Mouse (Mus musculus): ENCODE data around the gene Shprh. TPM values are rescaled to one million over a fixed set of nuclear protein-coding genes. Genes with fewer than 3 reads are reported as not detected.
"Not testable (repeated sequence)": the region's sequence is repeated elsewhere in the genome, so short reads cannot be mapped to it uniquely, and the experiment has no call there.

Shprh gene
- polyA plus RNA-seq, 1 experiment from 2014 or later, result 16.6 TPM

GRCm38 (mm10) chr10:11226442-11226841, 77.2 kb downstream of the Shprh start:
- no peak overlapping the region for H3K4me3 ChIP-seq (ENCODE audit: low read length)
- no peaks in the 10 kb centered on the region for H3K36me3 ChIP-seq (ENCODE audit: control insufficient read depth, insufficient read depth, low read length)
- no peak for ATAC-seq
- no peak overlapping the region for H3K4me2 ChIP-seq (ENCODE audit: low read length)
- WGBS, result 87% methylated on average over 3 of the region's 3 CpGs
- no peaks in the 10 kb centered on the region for H3K4me1 ChIP-seq (ENCODE audit: control insufficient read depth, insufficient read depth, low read depth, low read length)
- no peak overlapping the region for H3K9ac ChIP-seq (ENCODE audit: low read depth, low read length)
- no peak overlapping the region for H3K27ac ChIP-seq (ENCODE audit: low read depth, low read length)
- no peaks in the 10 kb centered on the region for H3K9me3 ChIP-seq (ENCODE audit: control insufficient read depth, low read length)
- no peaks in the 10 kb centered on the region for H3K27me3 ChIP-seq (replicated peaks; ENCODE audit: control insufficient read depth, insufficient read depth, low read length)

- Histone ChIP-seq H3K9ac (ENCODE audit: low read depth, low read length) (no peak overlapping the region), H3K4me1 (ENCODE audit: control insufficient read depth, insufficient read depth, low read depth, low read length) (no peaks in the 10 kb centered on the region), H3K9me3 (ENCODE audit: control insufficient read depth, low read length) (no peaks in the 10 kb centered on the region), H3K36me3 (ENCODE audit: control insufficient read depth, insufficient read depth, low read length) (no peaks in the 10 kb centered on the region), H3K4me2 (ENCODE audit: low read length) (no peak overlapping the region), H3K27ac (ENCODE audit: low read depth, low read length) (no peak overlapping the region), H3K4me3 (ENCODE audit: low read length) (no peak overlapping the region), H3K27me3 (replicated peaks; ENCODE audit: control insufficient read depth, insufficient read depth, low read length) (no peaks in the 10 kb centered on the region)
- WGBS, result 45% methylated on average over 6 of the region's 6 CpGs
- no peak for ATAC-seq
Observed at GRCm38 (mm10) chr10:11229545-11230178, 80.4 kb downstream of the Shprh start.

- no peaks in the 10 kb centered on the region for H3K4me1 ChIP-seq (ENCODE audit: control insufficient read depth, insufficient read depth, low read depth, low read length)
- no peak overlapping the region for H3K27ac ChIP-seq (ENCODE audit: low read depth, low read length)
- H3K9ac ChIP-seq (ENCODE audit: low read depth, low read length), result no peak overlapping the region
- H3K36me3 ChIP-seq (ENCODE audit: control insufficient read depth, insufficient read depth, low read length), result no peaks in the 10 kb centered on the region
- ATAC-seq, result no peak
- 82% methylated on average over 3 of the region's 3 CpGs for WGBS
- H3K4me3 ChIP-seq (ENCODE audit: low read length), result no peak overlapping the region
- H3K9me3 ChIP-seq (ENCODE audit: control insufficient read depth, low read length), result no peaks in the 10 kb centered on the region
- H3K4me2 ChIP-seq (ENCODE audit: low read length), result no peak overlapping the region
- H3K27me3 ChIP-seq (replicated peaks; ENCODE audit: control insufficient read depth, insufficient read depth, low read length), result no peaks in the 10 kb centered on the region
Observed at GRCm38 (mm10) chr10:11233208-11233607, 84.0 kb downstream of the Shprh start.

GRCm38 (mm10) chr10:11242988-11243387, 93.8 kb downstream of the Shprh start:
- not testable (repeated sequence) for H3K27me3 ChIP-seq (replicated peaks; ENCODE audit: control insufficient read depth, insufficient read depth, low read length); H3K4me2 ChIP-seq (ENCODE audit: low read length); ATAC-seq; H3K36me3 ChIP-seq (ENCODE audit: control insufficient read depth, insufficient read depth, low read length); H3K9ac ChIP-seq (ENCODE audit: low read depth, low read length); H3K9me3 ChIP-seq (ENCODE audit: control insufficient read depth, low read length); H3K27ac ChIP-seq (ENCODE audit: low read depth, low read length); H3K4me1 ChIP-seq (ENCODE audit: control insufficient read depth, insufficient read depth, low read depth, low read length); H3K4me3 ChIP-seq (ENCODE audit: low read length)
- WGBS, result 53% methylated on average over 3 of the region's 3 CpGs

DNA sequence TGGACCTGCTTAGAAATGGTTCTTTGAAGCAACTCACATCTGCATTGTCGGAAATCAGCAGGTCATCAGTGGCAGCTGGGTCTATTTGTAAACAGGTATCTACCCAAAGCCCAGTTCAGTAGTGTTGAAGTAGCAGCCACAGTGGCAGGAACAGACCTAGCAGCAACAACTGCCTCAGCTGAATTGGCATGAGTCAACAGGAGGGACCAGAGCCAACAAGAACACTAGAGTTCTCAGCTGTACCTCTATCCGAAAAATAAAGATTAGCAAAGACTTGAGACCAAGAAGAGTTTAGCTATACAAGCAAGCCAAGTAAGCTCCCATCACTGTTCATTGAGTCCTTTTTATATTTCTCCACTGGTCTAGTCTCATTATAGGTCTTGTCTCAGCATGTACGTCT, 99.0 kb downstream of the Shprh start:
- Histone ChIP-seq H3K4me2 (ENCODE audit: low read length) (no peak overlapping the region), H3K9me3 (ENCODE audit: control insufficient read depth, low read length) (no peaks in the 10 kb centered on the region), H3K36me3 (ENCODE audit: control insufficient read depth, insufficient read depth, low read length) (no peaks in the 10 kb centered on the region), H3K9ac (ENCODE audit: low read depth, low read length) (no peak overlapping the region), H3K4me1 (ENCODE audit: control insufficient read depth, insufficient read depth, low read depth, low read length) (no peaks in the 10 kb centered on the region), H3K27me3 (replicated peaks; ENCODE audit: control insufficient read depth, insufficient read depth, low read length) (no peaks in the 10 kb centered on the region), H3K4me3 (ENCODE audit: low read length) (no peak overlapping the region), H3K27ac (ENCODE audit: low read depth, low read length) (no peak overlapping the region)
- ATAC-seq, result no peak
- 90% methylated on average over 3 of the region's 3 CpGs for WGBS

DNA sequence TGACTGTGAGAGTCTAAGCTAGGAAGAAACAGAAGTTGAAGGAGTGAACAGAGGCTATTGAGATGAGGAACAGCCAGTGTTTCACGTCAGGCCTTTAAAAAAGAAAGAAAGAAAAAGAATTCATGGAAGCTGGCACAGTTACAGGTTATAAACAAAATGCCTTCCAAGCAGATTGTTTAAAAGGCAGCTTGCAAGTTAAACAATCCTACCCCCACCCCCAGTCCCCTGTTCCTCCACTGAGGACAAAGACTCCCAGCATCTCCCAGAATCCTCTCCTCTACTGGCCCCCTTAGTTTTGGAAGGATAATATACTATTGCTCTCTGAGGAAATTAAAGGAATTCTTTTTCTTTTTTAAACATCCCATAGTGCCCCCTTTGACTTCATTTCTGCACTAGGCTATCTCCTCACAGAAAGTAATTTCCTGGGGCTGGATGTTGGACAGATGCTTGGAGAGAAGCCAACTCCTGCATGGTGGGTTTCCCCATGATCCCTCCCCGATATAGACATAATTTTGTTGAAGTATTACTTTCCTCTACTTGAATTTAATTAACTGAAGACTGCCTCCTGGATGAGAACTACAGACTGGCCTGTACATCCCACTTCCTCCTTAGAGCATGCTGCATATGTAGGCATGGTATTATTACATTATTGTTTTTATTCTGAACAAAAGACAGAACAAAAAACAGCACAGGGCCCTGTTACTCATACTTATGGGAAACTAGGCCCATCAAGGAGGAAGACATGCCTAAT, 101.2 kb downstream of the Shprh start:
- H3K27me3 ChIP-seq (replicated peaks; ENCODE audit: control insufficient read depth, insufficient read depth, low read length), result no peaks in the 10 kb centered on the region
- H3K9ac ChIP-seq (ENCODE audit: low read depth, low read length), result no peak overlapping the region
- H3K4me2 ChIP-seq (ENCODE audit: low read length), result no peak overlapping the region
- no peak overlapping the region for H3K4me3 ChIP-seq (ENCODE audit: low read length)
- no peaks in the 10 kb centered on the region for H3K36me3 ChIP-seq (ENCODE audit: control insufficient read depth, insufficient read depth, low read length)
- no peaks in the 10 kb centered on the region for H3K4me1 ChIP-seq (ENCODE audit: control insufficient read depth, insufficient read depth, low read depth, low read length)
- ATAC-seq, result peak; percentile 45; the same call in 1 of the 2 replicates
- H3K27ac ChIP-seq (ENCODE audit: low read depth, low read length), result no peak overlapping the region
- 38% methylated on average over 2 of the region's 2 CpGs for WGBS
- H3K9me3 ChIP-seq (ENCODE audit: control insufficient read depth, low read length), result no peaks in the 10 kb centered on the region

DNA sequence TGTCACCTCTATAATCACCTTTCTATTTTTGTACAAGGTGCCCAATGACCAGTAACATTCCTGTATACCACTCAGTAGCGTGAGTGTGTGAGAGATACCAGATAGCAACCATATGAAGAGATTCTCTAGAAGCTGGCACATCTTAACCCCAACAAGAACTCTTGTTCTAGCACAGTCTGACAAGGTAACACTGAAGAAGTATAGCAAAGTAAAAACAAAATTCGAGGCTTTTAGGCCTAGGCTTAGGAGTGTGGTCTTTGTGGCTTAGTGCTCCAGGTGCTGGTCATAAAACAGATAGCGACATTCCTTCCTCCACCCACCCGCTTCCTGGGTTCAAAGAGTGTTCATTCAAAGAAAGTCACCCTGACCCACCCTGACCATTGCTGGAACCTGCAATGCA, 104.4 kb downstream of the Shprh start:
- not testable (repeated sequence) for H3K27ac ChIP-seq (ENCODE audit: low read depth, low read length); H3K9me3 ChIP-seq (ENCODE audit: control insufficient read depth, low read length); H3K4me2 ChIP-seq (ENCODE audit: low read length); H3K4me1 ChIP-seq (ENCODE audit: control insufficient read depth, insufficient read depth, low read depth, low read length); H3K4me3 ChIP-seq (ENCODE audit: low read length); H3K36me3 ChIP-seq (ENCODE audit: control insufficient read depth, insufficient read depth, low read length); H3K9ac ChIP-seq (ENCODE audit: low read depth, low read length); H3K27me3 ChIP-seq (replicated peaks; ENCODE audit: control insufficient read depth, insufficient read depth, low read length); ATAC-seq
- WGBS, result 81% methylated on average over 3 of the region's 4 CpGs

DNA sequence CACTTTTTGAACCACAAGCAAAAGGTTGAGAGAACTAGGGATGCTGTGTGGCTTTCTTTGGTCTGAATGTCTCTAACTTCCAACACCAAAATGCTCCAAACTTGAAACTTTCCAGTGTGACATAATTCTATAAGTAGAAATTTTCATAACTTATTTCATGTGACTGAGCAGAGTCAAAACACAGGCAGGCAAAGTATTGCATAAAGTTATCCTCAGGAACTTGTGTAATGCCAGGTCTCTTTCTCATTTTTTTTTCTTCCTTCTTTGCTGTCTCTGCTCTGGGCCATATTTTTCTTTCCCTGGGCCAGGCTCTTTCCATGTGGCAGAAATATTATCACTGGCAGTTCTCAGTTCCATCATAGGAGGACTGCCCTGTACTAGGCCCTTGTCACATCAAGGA, 110.9 kb downstream of the Shprh start:
- H3K9me3 ChIP-seq (ENCODE audit: control insufficient read depth, low read length), result no peaks in the 10 kb centered on the region
- H3K4me2 ChIP-seq (ENCODE audit: low read length), result no peak overlapping the region
- no peaks in the 10 kb centered on the region for H3K27me3 ChIP-seq (replicated peaks; ENCODE audit: control insufficient read depth, insufficient read depth, low read length)
- H3K36me3 ChIP-seq (ENCODE audit: control insufficient read depth, insufficient read depth, low read length), result no peaks in the 10 kb centered on the region
- H3K9ac ChIP-seq (ENCODE audit: low read depth, low read length), result no peak overlapping the region
- no peak overlapping the region for H3K27ac ChIP-seq (ENCODE audit: low read depth, low read length)
- H3K4me1 ChIP-seq (ENCODE audit: control insufficient read depth, insufficient read depth, low read depth, low read length), result no peaks in the 10 kb centered on the region
- no peak for ATAC-seq
- no peak overlapping the region for H3K4me3 ChIP-seq (ENCODE audit: low read length)

GRCm38 (mm10) chr10:11262292-11262691, 113.1 kb downstream of the Shprh start:
- H3K27me3 ChIP-seq (replicated peaks; ENCODE audit: control insufficient read depth, insufficient read depth, low read length); H3K27ac ChIP-seq (ENCODE audit: low read depth, low read length); ATAC-seq; H3K4me1 ChIP-seq (ENCODE audit: control insufficient read depth, insufficient read depth, low read depth, low read length); H3K4me3 ChIP-seq (ENCODE audit: low read length); H3K4me2 ChIP-seq (ENCODE audit: low read length); H3K9me3 ChIP-seq (ENCODE audit: control insufficient read depth, low read length); H3K36me3 ChIP-seq (ENCODE audit: control insufficient read depth, insufficient read depth, low read length); H3K9ac ChIP-seq (ENCODE audit: low read depth, low read length): not testable (repeated sequence)
- 84% methylated on average over 2 of the region's 2 CpGs for WGBS

Data from hindbrain, embryonic 16.5 days (tissue).